Comparison of ENCODE assay signal across 7 mouse cellular contexts in the genomic region with DNA sequence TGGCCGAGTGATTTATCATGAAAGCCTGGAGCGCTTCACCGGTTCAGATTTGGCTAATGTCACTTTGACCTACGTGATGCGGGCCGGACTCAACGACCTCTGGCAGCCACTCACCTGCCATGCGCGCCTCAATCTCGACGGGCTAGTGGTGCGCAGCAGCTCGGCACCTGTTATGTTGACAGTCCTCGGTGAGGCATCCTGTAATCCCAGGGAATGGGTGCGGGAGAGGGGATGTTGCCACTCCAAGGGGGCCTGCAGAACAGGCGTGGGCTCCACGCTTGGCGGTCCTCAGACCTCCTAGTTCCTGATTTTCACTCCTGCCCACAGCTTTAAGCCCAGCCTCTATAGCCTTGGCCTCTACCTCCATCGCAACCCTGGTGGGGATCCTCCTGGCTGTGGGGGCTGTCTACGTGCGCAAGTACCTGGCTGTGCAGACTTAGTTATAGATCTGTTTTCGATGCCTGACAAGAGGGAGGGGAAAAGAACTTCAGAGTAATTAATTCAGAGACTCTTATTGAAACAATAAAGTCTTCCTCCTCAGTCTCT. TPM values are rescaled to one million over a fixed set of nuclear protein-coding genes. Genes with fewer than 3 reads are reported as not detected.
A peak's percentile ranks its signal among the peaks of the same experiment; 100 is the strongest.
DNase-seq lines count a peak whose midpoint lies in the region; ATAC-seq and TF ChIP-seq lines count a peak whose summit lies in the region.

No protein-coding gene starts in this region.

- H3K27ac ChIP-seq in lung, postnatal 0 days (ENCODE audit: low read length) = peak overlapping the region; percentile 40
- no peak overlapping the region for H3K27ac ChIP-seq in embryonic facial prominence, embryonic 15.5 days (replicated peaks)
- H3K27ac ChIP-seq in limb, embryonic 11.5 days (replicated peaks; ENCODE audit: low read depth, low read length) = no peak overlapping the region
- H3K27ac ChIP-seq in olfactory bulb, adult 2 months (ENCODE audit: insufficient read depth, low read depth, low read length) = peak overlapping the region; percentile 25; the same call in 1 of the 2 replicates

- no peak for TF ChIP-seq EP300 in lung, postnatal 0 days (IDR thresholded peaks at IDR 0.05)

- TF ChIP-seq CTCF in lung, postnatal 0 days (IDR thresholded peaks at IDR 0.05) = no peak
- no peak for TF ChIP-seq CTCF in olfactory bulb, adult 2 months (IDR thresholded peaks at IDR 0.05; ENCODE audit: insufficient read depth, low read depth, low read length)

- no peaks in the 10 kb centered on the region for H3K9me3 ChIP-seq in lung, postnatal 0 days (ENCODE audit: low read length)
- H3K9me3 ChIP-seq in embryonic facial prominence, embryonic 15.5 days (replicated peaks) = no peaks in the 10 kb centered on the region
- H3K9me3 ChIP-seq in limb, embryonic 11.5 days (ENCODE audit: control insufficient read depth, low read length) = no peaks in the 10 kb centered on the region

- no peak overlapping the region for H3K9ac ChIP-seq in lung, postnatal 0 days (replicated peaks; ENCODE audit: low read depth)
- H3K9ac ChIP-seq in embryonic facial prominence, embryonic 15.5 days = no peak overlapping the region
- no peak overlapping the region for H3K9ac ChIP-seq in limb, embryonic 11.5 days (ENCODE audit: low read length)

- no peak for ATAC-seq in lung, postnatal 0 days
- ATAC-seq in embryonic facial prominence, embryonic 15.5 days (ENCODE audit: insufficient number of reproducible peaks, low FRiP score, low TSS enrichment, low read depth) = no peak
- ATAC-seq in limb, embryonic 11.5 days (ENCODE audit: insufficient number of reproducible peaks, low FRiP score, low TSS enrichment, low read depth) = no peak

- H3K4me2 ChIP-seq in lung, postnatal 0 days (replicated peaks; ENCODE audit: low read depth, low read length) = peak overlapping the region; percentile 85
- peak overlapping the region; percentile 98 for H3K4me2 ChIP-seq in embryonic facial prominence, embryonic 15.5 days (replicated peaks)
- peak overlapping the region; percentile 79; the same call in 1 of the 2 replicates for H3K4me2 ChIP-seq in limb, embryonic 11.5 days (ENCODE audit: low read depth, severe bottlenecking)

- H3K36me3 ChIP-seq in lung, postnatal 0 days (ENCODE audit: insufficient read depth, low read length) = 0 out of 2 replicates have a peak, but pooled peaks cover 5% of the 10 kb centered on the region
- no peaks in the 10 kb centered on the region for H3K36me3 ChIP-seq in embryonic facial prominence, embryonic 15.5 days
- H3K36me3 ChIP-seq in limb, embryonic 11.5 days (ENCODE audit: control insufficient read depth, insufficient read depth, low read length) = no peaks in the 10 kb centered on the region

- 24% methylated on average over 22 of the region's 22 CpGs for WGBS in lung, postnatal 0 days
- WGBS in embryonic facial prominence, embryonic 15.5 days = 25% methylated on average over 22 of the region's 22 CpGs
- 19% methylated on average over 22 of the region's 22 CpGs for WGBS in limb, embryonic 11.5 days
- 28% methylated on average over 22 of the region's 22 CpGs for WGBS in olfactory bulb, adult 2 months

- peak overlapping the region; percentile 46 for H3K4me3 ChIP-seq in lung, postnatal 0 days (ENCODE audit: low read depth, low read length)
- H3K4me3 ChIP-seq in embryonic facial prominence, embryonic 15.5 days (replicated peaks) = peak overlapping the region; percentile 59
- no peak overlapping the region for H3K4me3 ChIP-seq in limb, embryonic 11.5 days (ENCODE audit: low read depth, low read length)
- peak overlapping the region; percentile 43 for H3K4me3 ChIP-seq in olfactory bulb, adult 2 months (ENCODE audit: insufficient read depth, low read depth, low read length)

- H3K4me1 ChIP-seq in lung, postnatal 0 days (ENCODE audit: insufficient read depth, low read depth, low read length) = peaks cover 8% of the 10 kb centered on the region; the same call in 1 of the 2 replicates
- peaks cover 52% of the 10 kb centered on the region for H3K4me1 ChIP-seq in embryonic facial prominence, embryonic 15.5 days
- peaks cover 24% of the 10 kb centered on the region for H3K4me1 ChIP-seq in limb, embryonic 11.5 days (ENCODE audit: control insufficient read depth, insufficient read depth, low read length)
- H3K4me1 ChIP-seq in olfactory bulb, adult 2 months (ENCODE audit: control insufficient read depth, insufficient read depth, low read length) = peaks cover 49% of the 10 kb centered on the region

- no peak for DNase-seq in lung, postnatal 0 days (ENCODE audit: low spot score)
- no peak for DNase-seq in lung, postnatal 14 days
- DNase-seq in limb, embryonic 11.5 days (ENCODE audit: low spot score) = no peak
- DNase-seq in urinary bladder, postnatal 4 days (ENCODE audit: low spot score in 2 of 2) = no peak
- DNase-seq in kidney, postnatal 10 days = no peak

- peaks cover 20% of the 10 kb centered on the region for H3K27me3 ChIP-seq in lung, postnatal 0 days (replicated peaks; ENCODE audit: insufficient read depth, low read length)
- H3K27me3 ChIP-seq in embryonic facial prominence, embryonic 15.5 days = peaks cover 54% of the 10 kb centered on the region
- H3K27me3 ChIP-seq in limb, embryonic 11.5 days (ENCODE audit: control insufficient read depth, insufficient read depth, low read length) = peaks cover 60% of the 10 kb centered on the region

- no peak for TF ChIP-seq POLR2A in olfactory bulb, adult 2 months (IDR thresholded peaks at IDR 0.05; ENCODE audit: insufficient read depth, low read depth, low read length)

RNA-seq across cellular contexts. Expression of gene Icam4, which starts 1.0 kb away (rescaled TPM):
- polyA plus RNA-seq in lung, postnatal 0 days (2015; fragmentation: Nextera tagmentation; extraction: Ambion mirVana) = 3.3 and 3.8 TPM in 2 replicates
- polyA plus RNA-seq in embryonic facial prominence, embryonic 15.5 days (2015; fragmentation: Nextera tagmentation; extraction: Ambion mirVana) = 0.59 and 1.0 TPM in 2 replicates
- polyA plus RNA-seq in limb, embryonic 11.5 days (2014; fragmentation: Nextera tagmentation; extraction: Ambion mirVana) = 3.6 and 5.3 TPM in 2 replicates
- polyA plus RNA-seq in olfactory bulb, adult 2 months (2012; ENCODE audit: insufficient read depth, insufficient read length, low replicate concordance, missing spikeins) = not detected in 2 replicates

RNA-seq across cellular contexts. Expression of gene Icam5, which starts 1.7 kb away (rescaled TPM):
- 0.18 and 0.27 TPM in 2 replicates for polyA plus RNA-seq in lung, postnatal 0 days (2015; fragmentation: Nextera tagmentation; extraction: Ambion mirVana)
- polyA plus RNA-seq in embryonic facial prominence, embryonic 15.5 days (2015; fragmentation: Nextera tagmentation; extraction: Ambion mirVana) = 0.20 TPM in 2 replicates
- not detected in 2 replicates for polyA plus RNA-seq in limb, embryonic 11.5 days (2014; fragmentation: Nextera tagmentation; extraction: Ambion mirVana)
- not detected in 2 replicates for polyA plus RNA-seq in olfactory bulb, adult 2 months (2012; ENCODE audit: insufficient read depth, insufficient read length, low replicate concordance, missing spikeins)

RNA-seq across cellular contexts. Expression of gene Icam1, which starts 14.3 kb away (rescaled TPM):
- 236 and 352 TPM in 2 replicates for polyA plus RNA-seq in lung, postnatal 0 days (2015; fragmentation: Nextera tagmentation; extraction: Ambion mirVana)
- polyA plus RNA-seq in embryonic facial prominence, embryonic 15.5 days (2015; fragmentation: Nextera tagmentation; extraction: Ambion mirVana) = 20.7 and 21.7 TPM in 2 replicates
- polyA plus RNA-seq in limb, embryonic 11.5 days (2014; fragmentation: Nextera tagmentation; extraction: Ambion mirVana) = 5.5 and 8.3 TPM in 2 replicates
- polyA plus RNA-seq in olfactory bulb, adult 2 months (2012; ENCODE audit: insufficient read depth, insufficient read length, low replicate concordance, missing spikeins) = not detected in 2 replicates

RNA-seq across cellular contexts. Expression of gene Mrpl4, which starts 27.6 kb away (rescaled TPM):
- polyA plus RNA-seq in lung, postnatal 0 days (2015; fragmentation: Nextera tagmentation; extraction: Ambion mirVana) = 112 and 125 TPM in 2 replicates
- polyA plus RNA-seq in embryonic facial prominence, embryonic 15.5 days (2015; fragmentation: Nextera tagmentation; extraction: Ambion mirVana) = 122 and 126 TPM in 2 replicates
- polyA plus RNA-seq in limb, embryonic 11.5 days (2014; fragmentation: Nextera tagmentation; extraction: Ambion mirVana) = 163 and 169 TPM in 2 replicates
- polyA plus RNA-seq in olfactory bulb, adult 2 months (2012; ENCODE audit: insufficient read depth, insufficient read length, low replicate concordance, missing spikeins) = not detected in 2 replicates

RNA-seq across cellular contexts. Expression of gene Zglp1, which starts 36.8 kb away (rescaled TPM):
- polyA plus RNA-seq in lung, postnatal 0 days (2015; fragmentation: Nextera tagmentation; extraction: Ambion mirVana) = 0.51 TPM in 1 of 2 replicates, not detected in the other
- 0.39 and 1.5 TPM in 2 replicates for polyA plus RNA-seq in embryonic facial prominence, embryonic 15.5 days (2015; fragmentation: Nextera tagmentation; extraction: Ambion mirVana)
- 1.4 and 2.4 TPM in 2 replicates for polyA plus RNA-seq in limb, embryonic 11.5 days (2014; fragmentation: Nextera tagmentation; extraction: Ambion mirVana)
- not detected in 2 replicates for polyA plus RNA-seq in olfactory bulb, adult 2 months (2012; ENCODE audit: insufficient read depth, insufficient read length, low replicate concordance, missing spikeins)

Comparison
In these comparisons a context has a peak if more than half of its experiments do, and no peak if none do; other contexts are left out.
1. H3K27ac ChIP-seq: peak in lung, postnatal 0 days (single experiment) and olfactory bulb, adult 2 months (single experiment); none in embryonic facial prominence, embryonic 15.5 days (single experiment) and limb, embryonic 11.5 days (single experiment).
2. RNA of gene Icam1, which starts 14.3 kb away (polyA plus RNA-seq): 236 to 352 TPM in lung, postnatal 0 days; 20.7 to 21.7 TPM in embryonic facial prominence, embryonic 15.5 days, 5.5 to 8.3 TPM in limb, embryonic 11.5 days and not detected in olfactory bulb, adult 2 months; every median in the first group is over 10 times any median in the second.
3. Peak in every context shown above with its lines, with median percentiles within 50 percentile points of each other: H3K4me2 ChIP-seq.